Mouse (Mus musculus) ES-Bruce4 (cell line): ENCODE data around the gene Sike1. TPM values are rescaled to one million over a fixed set of nuclear protein-coding genes. Genes with fewer than 3 reads are reported as not detected.
A peak's percentile ranks its signal among the peaks of the same experiment; 100 is the strongest.

Source experiments
- H3K27ac ChIP-seq: 2 replicates; pipeline ENCODE4 v1.5.1; 2012; ENCODE audit warnings: low read length, inconsistent platforms; ENCODE audit not compliant: insufficient read depth
- H3K27me3 ChIP-seq: 2 replicates; pipeline ENCODE4 v1.6.1; 2012; ENCODE audit warnings: mild to moderate bottlenecking, low read length, inconsistent platforms; ENCODE audit not compliant: control insufficient read depth, poor library complexity, insufficient read depth, severe bottlenecking
- H3K36me3 ChIP-seq: 2 replicates; pipeline ENCODE4 v1.6.1; 2012; ENCODE audit warnings: inconsistent platforms, mild to moderate bottlenecking, low read length, moderate library complexity; ENCODE audit not compliant: control insufficient read depth, poor library complexity, insufficient read depth, severe bottlenecking
- H3K4me1 ChIP-seq: one replicate; pipeline ENCODE4 v1.8.1; 2011; ENCODE audit warnings: low read length; ENCODE audit not compliant: control insufficient read depth, insufficient read depth
- H3K4me3 ChIP-seq: 2 replicates; pipeline ENCODE4 v1.5.1; 2011; ENCODE audit warnings: low read depth, mild to moderate bottlenecking, low read length
- H3K9ac ChIP-seq: 2 replicates; pipeline ENCODE4 v1.6.1; 2012; ENCODE audit warnings: low read depth, mild to moderate bottlenecking, inconsistent platforms; ENCODE audit not compliant: poor library complexity, severe bottlenecking
- H3K9me3 ChIP-seq: replicated peaks from 2 replicates; pipeline ENCODE4 v1.6.1; 2012; ENCODE audit warnings: mild to moderate bottlenecking, low read length, inconsistent platforms; ENCODE audit not compliant: control insufficient read depth, poor library complexity, insufficient read depth, severe bottlenecking
- CTCF ChIP-seq: IDR thresholded peaks from one replicate; pipeline ENCODE4 v1.8.1; 2011; ENCODE audit warnings: low read depth, low read length
- EP300 ChIP-seq: IDR thresholded peaks from 2 replicates; pipeline ENCODE4 v1.6.1; 2011; ENCODE audit warnings: low read depth, low read length; ENCODE audit not compliant: insufficient read depth
- POLR2A ChIP-seq: IDR thresholded peaks from one replicate; pipeline ENCODE4 v1.8.1; 2011; ENCODE audit warnings: low read length; ENCODE audit not compliant: insufficient read depth
- polyA plus RNA-seq: library from polyadenylated mRNA; stranded (reverse); fragments of >200 nt; gene quantifications from 2 replicates; pipeline ENCODE4 v1.2.4, GENCODE M21; 2011; ENCODE audit warnings: low read depth; ENCODE audit not compliant: missing spikeins, insufficient read depth, insufficient read length

Sike1 gene
- polyA plus RNA-seq: 57.4 and 65.5 TPM in 2 replicates

DNA sequence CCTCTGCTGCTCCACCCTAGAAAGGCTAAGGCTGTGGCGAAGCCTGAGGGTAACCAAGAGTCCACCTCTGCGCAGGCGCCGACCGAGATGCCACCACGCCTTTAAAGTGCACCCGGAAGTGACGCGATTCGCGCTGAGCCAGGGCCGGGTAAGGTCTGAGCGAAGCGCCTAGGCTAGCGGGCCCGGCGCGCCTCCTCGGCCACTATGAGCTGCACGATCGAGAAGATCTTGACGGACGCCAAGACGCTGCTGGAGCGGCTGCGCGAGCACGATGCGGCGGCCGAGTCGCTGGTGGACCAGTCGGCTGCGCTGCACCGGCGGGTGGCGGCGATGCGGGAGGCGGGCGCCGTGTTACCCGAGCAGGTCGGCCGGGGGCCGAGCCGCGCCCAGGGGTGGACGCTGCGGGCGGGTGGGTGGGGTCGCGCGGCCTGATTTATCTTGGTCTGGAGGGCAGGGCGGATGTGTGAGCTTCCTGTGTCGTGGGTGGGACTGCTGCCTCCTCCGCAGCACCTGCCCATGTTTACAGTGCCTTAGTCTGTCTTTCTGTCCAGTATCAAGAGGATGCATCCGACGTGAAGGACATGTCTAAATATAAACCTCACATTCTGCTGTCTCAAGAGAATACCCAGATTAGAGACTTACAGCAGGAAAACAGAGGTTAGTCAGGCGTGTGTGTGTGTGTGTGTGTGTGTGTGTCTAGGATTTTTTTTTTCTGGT is at the start of gene Sike1:
Gene Sike1, plus strand, starts transcription at position 104 of the 717 bp plus-strand sequence.
- H3K27ac ChIP-seq: no peak within 1 kb of the TSS
- peaks cover 2% of the 10 kb centered on the region for H3K4me1 ChIP-seq
- H3K27me3 ChIP-seq: no peaks in the 10 kb centered on the region
- no peak for TF ChIP-seq EP300
- TF ChIP-seq POLR2A: peak; percentile 35
- no peaks in the 10 kb centered on the region for H3K9me3 ChIP-seq
- peak within 1 kb of the TSS; percentile 65 for H3K9ac ChIP-seq
- H3K4me3 ChIP-seq: peak within 1 kb of the TSS; percentile 86
- H3K36me3 ChIP-seq: peaks cover 8% of the 10 kb centered on the region

DNA sequence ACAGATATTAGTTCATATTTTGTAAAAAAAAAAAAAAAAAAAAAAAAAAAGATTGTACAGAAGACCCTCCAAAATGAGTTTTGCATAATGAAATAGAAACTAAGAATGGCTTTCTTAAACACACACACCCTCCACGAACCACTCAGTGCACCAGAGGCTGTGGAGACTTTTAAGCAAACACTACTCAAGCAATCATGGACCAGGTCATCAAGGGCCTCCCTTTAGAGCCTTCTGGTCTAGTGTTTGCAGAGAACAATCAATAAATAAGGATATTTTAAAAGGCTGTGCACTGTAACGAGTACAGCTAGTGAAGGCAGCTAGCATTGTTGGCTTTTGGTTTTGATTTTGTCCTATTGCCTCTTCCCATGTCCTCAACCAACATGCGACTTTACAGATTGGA is 49.2 kb upstream of the Sike1 start:
- no peaks in the 10 kb centered on the region for H3K36me3 ChIP-seq
- H3K9ac ChIP-seq: no peak overlapping the region
- no peaks in the 10 kb centered on the region for H3K9me3 ChIP-seq
- no peak overlapping the region for H3K4me3 ChIP-seq
- H3K27me3 ChIP-seq: peaks cover 2% of the 10 kb centered on the region; the same call in 1 of the 2 replicates
- TF ChIP-seq CTCF: no peak
- no peak for TF ChIP-seq EP300
- TF ChIP-seq POLR2A: no peak
- no peaks in the 10 kb centered on the region for H3K4me1 ChIP-seq
- H3K27ac ChIP-seq: no peak overlapping the region

DNA sequence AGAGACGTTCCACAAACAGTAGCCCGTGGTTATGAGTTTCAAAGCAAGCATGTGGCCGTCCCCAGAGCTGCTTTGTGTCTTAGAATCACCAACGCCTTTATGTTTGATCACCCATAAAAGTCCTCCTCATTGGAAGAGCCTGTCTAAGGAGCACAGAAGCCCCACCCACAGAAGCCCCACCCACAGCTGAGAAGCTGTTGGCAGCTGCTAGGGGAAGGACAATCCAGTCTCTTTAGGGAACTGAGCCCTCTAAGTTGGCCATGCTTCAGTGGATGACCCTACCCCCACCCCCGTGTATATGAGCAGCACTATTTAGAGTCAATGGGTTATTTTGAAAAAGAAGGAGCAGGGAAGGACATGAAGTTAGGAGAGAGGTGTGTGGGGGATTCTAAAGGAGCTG is 48.6 kb upstream of the Sike1 start:
- Histone ChIP-seq H3K27ac (no peak overlapping the region), H3K4me1 (no peaks in the 10 kb centered on the region), H3K4me3 (no peak overlapping the region), H3K9ac (no peak overlapping the region), H3K9me3 (no peaks in the 10 kb centered on the region), H3K27me3 (no peaks in the 10 kb centered on the region), H3K36me3 (no peaks in the 10 kb centered on the region)
- no peak for TF ChIP-seq EP300
- TF ChIP-seq CTCF: no peak
- TF ChIP-seq POLR2A: no peak

DNA sequence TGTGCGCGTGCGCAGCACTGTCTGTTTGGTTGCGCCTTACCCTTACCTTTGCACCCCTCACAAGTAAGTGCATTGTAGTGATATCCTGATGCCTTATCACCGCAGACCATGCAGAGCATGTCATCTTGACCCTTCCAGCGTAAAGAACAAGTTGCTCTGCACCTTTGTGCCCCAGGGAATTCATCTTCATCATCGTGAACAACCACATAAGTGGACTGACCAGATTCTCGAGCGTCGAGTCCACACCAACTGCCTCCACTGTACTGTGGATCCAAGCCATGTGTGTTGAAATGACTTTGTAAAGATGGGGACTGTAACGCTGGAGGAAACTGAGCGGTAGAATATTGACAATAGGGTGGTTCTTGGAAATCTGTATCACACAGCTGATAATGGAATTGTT is 41.0 kb upstream of the Sike1 start:
- Histone ChIP-seq H3K4me3 (no peak overlapping the region), H3K27ac (no peak overlapping the region), H3K9me3 (no peaks in the 10 kb centered on the region), H3K9ac (no peak overlapping the region), H3K4me1 (no peaks in the 10 kb centered on the region), H3K36me3 (no peaks in the 10 kb centered on the region), H3K27me3 (no peaks in the 10 kb centered on the region)
- TF ChIP-seq POLR2A: no peak
- TF ChIP-seq CTCF: no peak
- TF ChIP-seq EP300: no peak

DNA sequence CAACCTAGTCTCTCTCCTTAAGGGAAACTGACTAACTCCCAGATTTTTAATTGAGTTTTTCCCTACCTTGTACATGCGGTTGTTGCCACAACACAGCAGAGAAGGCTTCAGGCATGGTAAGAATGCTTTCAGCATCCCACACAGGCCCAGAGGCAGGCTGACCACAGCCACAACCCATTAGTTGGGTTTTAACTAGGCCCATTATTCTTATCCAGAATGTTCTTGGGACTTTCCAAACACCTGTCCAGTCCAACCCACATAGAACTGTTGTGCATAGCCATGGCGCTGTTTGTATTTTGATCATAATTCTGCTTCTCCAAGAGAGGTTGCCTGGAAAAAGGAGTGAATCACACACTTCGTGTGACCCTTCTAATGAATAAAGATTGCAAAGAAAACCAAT is 40.4 kb upstream of the Sike1 start:
- TF ChIP-seq POLR2A: no peak
- TF ChIP-seq EP300: no peak
- TF ChIP-seq CTCF: no peak
- Histone ChIP-seq H3K27me3 (no peaks in the 10 kb centered on the region), H3K9me3 (no peaks in the 10 kb centered on the region), H3K4me3 (no peak overlapping the region), H3K9ac (no peak overlapping the region), H3K4me1 (no peaks in the 10 kb centered on the region), H3K27ac (no peak overlapping the region), H3K36me3 (no peaks in the 10 kb centered on the region)

DNA sequence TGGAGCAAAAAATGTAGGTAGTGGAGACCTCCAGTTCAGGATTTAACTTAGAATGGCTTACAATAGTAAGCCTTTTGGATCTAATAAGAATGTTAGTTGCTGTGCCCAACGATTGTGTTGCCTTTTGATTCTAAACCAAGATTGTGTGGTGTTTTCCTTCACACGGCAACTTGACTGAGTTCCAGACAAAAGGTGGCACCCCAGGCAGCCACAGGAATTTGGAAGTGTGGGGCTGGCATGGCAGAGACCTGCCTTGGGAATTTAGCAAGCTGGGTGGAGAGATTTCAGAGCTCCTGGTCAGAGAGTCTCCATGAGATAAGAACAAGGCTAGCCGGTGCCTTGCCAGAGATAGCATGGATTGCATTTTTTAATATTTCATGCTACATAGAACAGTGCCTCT is 39.9 kb upstream of the Sike1 start:
- Histone ChIP-seq H3K4me1 (no peaks in the 10 kb centered on the region), H3K9ac (no peak overlapping the region), H3K36me3 (no peaks in the 10 kb centered on the region), H3K27ac (no peak overlapping the region), H3K27me3 (no peaks in the 10 kb centered on the region), H3K4me3 (no peak overlapping the region), H3K9me3 (no peaks in the 10 kb centered on the region)
- TF ChIP-seq EP300 (no peak), CTCF (no peak), POLR2A (no peak)
